Mouse (Mus musculus): ENCODE data around the gene Rabgef1. TPM values are rescaled to one million over a fixed set of nuclear protein-coding genes. Genes with fewer than 3 reads are reported as not detected.

Gene Rabgef1
- total and polyA plus RNA-seq, 3 experiments: 25.8 to 35.1 TPM; not detected in 1

DNA sequence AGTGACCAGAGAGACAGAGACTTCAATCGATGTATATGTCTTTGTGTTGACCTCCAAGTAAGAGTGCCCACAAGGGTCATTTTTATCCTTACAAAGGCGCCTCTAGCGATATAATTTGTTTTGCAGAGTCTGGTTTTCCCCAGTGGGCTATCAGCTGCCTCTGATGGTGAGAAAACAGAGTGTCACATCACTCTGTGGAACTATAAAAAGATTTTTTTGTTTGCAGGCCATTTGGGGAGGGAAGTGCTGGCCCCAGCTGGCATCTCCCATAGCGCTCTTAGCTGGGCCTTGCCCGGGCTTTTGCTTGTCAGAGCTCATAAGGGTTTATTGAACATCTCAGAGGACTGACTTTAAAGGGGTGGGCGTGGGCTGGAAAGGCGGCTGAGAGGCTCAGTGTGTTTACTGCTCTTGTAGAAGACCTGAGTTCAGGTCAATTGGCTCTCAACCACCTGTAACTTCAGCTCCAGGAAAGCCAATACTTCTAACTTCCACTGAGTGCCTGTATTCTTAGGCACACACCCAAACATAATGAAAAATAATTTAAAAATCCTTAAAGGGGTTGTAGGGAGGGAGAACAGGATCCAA is 21.8 kb upstream of the Rabgef1 start:
- H3K9ac ChIP-seq (ENCODE audit: control insufficient read depth, low read depth, low read length, poor library complexity, severe bottlenecking): no peak overlapping the region
- no peaks in the 10 kb centered on the region for H3K9me3 ChIP-seq (replicated peaks; ENCODE audit: insufficient read depth, low read length)
- DNase-seq (ENCODE audit: low read depth, low spot score): no peak
- no peaks in the 10 kb centered on the region for H3K27me3 ChIP-seq (ENCODE audit: control insufficient read depth in 1 of 2, insufficient read depth in 2 of 2, low read length in 2 of 2)
- H3K4me3 ChIP-seq (ENCODE audit: control insufficient read depth in 1 of 2, insufficient read depth in 1 of 2, low read depth in 2 of 2, low read length in 2 of 2): no peak overlapping the region
- H3K79me2 ChIP-seq (ENCODE audit: control insufficient read depth, insufficient read depth, low read length, poor library complexity): peaks cover 1% of the 10 kb centered on the region; the same call in 1 of the 2 replicates
- peaks cover 0 to 5% of the 10 kb centered on the region in 2 experiments for H3K36me3 ChIP-seq (ENCODE audit: control insufficient read depth in 1 of 2, insufficient read depth in 2 of 2, low read length in 2 of 2)
- no peak overlapping the region for H3K27ac ChIP-seq (ENCODE audit: control insufficient read depth, low read depth, low read length)
- TF ChIP-seq TCF12 (IDR thresholded peaks at IDR 0.05; ENCODE audit: low read depth, low read length) (no peak), SMC3 (IDR thresholded peaks at IDR 0.05; ENCODE audit: low read depth, low read length) (no peak), ZKSCAN1 (IDR thresholded peaks at IDR 0.05; ENCODE audit: low read depth, low read length) (no peak), USF1 (IDR thresholded peaks at IDR 0.05; ENCODE audit: low read depth, low read length) (no peak), ZMIZ1 (IDR thresholded peaks at IDR 0.05; ENCODE audit: low read depth, low read length) (no peak), CHD1 (IDR thresholded peaks at IDR 0.05; ENCODE audit: low read depth, low read length) (no peak), EP300 (IDR thresholded peaks at IDR 0.05; ENCODE audit: low read depth in 1 of 2, low read length in 2 of 2) (no peak), MEF2A (IDR thresholded peaks at IDR 0.05; ENCODE audit: extremely low read depth, insufficient replicate concordance, low read depth, low read length, poor library complexity, severe bottlenecking) (no peak), CTCF (IDR thresholded peaks at IDR 0.05 in 2 of 3, conservative IDR thresholded peaks at IDR 0.05 in 1 of 3; ENCODE audit: control insufficient read depth in 1 of 3, insufficient read depth in 1 of 3, low read depth in 2 of 3, low read length in 3 of 3, poor library complexity in 1 of 3, severe bottlenecking in 1 of 3) (no peak), MYB (IDR thresholded peaks at IDR 0.05; ENCODE audit: low read depth, low read length) (no peak), E2F4 (IDR thresholded peaks at IDR 0.05; ENCODE audit: borderline replicate concordance, low read depth, low read length) (no peak), UBTF (IDR thresholded peaks at IDR 0.05; ENCODE audit: borderline replicate concordance, insufficient read depth, low read depth, low read length) (no peak), MAFK (IDR thresholded peaks at IDR 0.05; ENCODE audit: borderline replicate concordance, low read depth, low read length) (no peak), MAZ (IDR thresholded peaks at IDR 0.05; ENCODE audit: low read depth, low read length) (no peak), MAX (IDR thresholded peaks at IDR 0.05; ENCODE audit: low read length) (no peak), TBP (IDR thresholded peaks at IDR 0.05; ENCODE audit: low read depth, low read length) (no peak), POLR2AphosphoS2 (IDR thresholded peaks at IDR 0.05; ENCODE audit: low read length) (no peak), ETS1 (IDR thresholded peaks at IDR 0.05; ENCODE audit: low read depth, low read length) (no peak)
- H3K4me1 ChIP-seq (ENCODE audit: control insufficient read depth in 1 of 2, insufficient read depth in 2 of 2, low read length in 2 of 2): peaks cover 0 to 11% of the 10 kb centered on the region in 2 experiments

DNA sequence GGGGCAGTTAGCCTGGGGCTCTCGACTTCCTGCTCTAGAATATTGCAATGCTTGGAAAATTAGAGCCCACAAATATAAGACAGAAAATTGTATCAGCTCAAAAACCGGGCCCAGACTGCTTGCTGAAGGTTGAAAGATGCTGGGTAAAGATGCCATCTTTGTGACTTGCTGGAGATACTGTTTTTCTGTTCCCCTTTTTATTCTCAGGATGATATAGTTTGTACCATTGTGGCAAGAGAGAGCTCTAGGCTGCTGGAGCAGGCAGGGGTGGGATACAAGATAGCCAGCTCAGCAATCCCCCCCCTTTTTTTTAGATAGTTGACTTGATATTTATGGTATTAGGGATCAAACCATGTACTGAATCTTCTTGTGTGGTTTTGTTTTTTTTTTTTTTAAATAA is 17.3 kb upstream of the Rabgef1 start:
- no peak for DNase-seq (ENCODE audit: low read depth, low spot score)
- no peaks in the 10 kb centered on the region for H3K27me3 ChIP-seq (ENCODE audit: control insufficient read depth in 1 of 2, insufficient read depth in 2 of 2, low read length in 2 of 2)
- H3K36me3 ChIP-seq (ENCODE audit: control insufficient read depth in 1 of 2, insufficient read depth in 2 of 2, low read length in 2 of 2): no peaks in the 10 kb centered on the region; a peak in 2 of 4 replicates
- H3K4me1 ChIP-seq (ENCODE audit: control insufficient read depth in 1 of 2, insufficient read depth in 2 of 2, low read length in 2 of 2): no peaks in the 10 kb centered on the region
- TF ChIP-seq SMC3 (IDR thresholded peaks at IDR 0.05; ENCODE audit: low read depth, low read length): no peak
- TF ChIP-seq ELF1 (IDR thresholded peaks at IDR 0.05; ENCODE audit: low read depth, low read length): no peak
- TF ChIP-seq MXI1 (IDR thresholded peaks at IDR 0.05; ENCODE audit: low read depth, low read length): no peak
- TF ChIP-seq TBP (IDR thresholded peaks at IDR 0.05; ENCODE audit: low read depth, low read length): no peak
- TF ChIP-seq MYC (IDR thresholded peaks at IDR 0.05; ENCODE audit: low read depth, low read length): no peak
- no peak for TF ChIP-seq HCFC1 (IDR thresholded peaks at IDR 0.05; ENCODE audit: low read depth, low read length)
- H3K4me3 ChIP-seq (ENCODE audit: control insufficient read depth in 1 of 2, insufficient read depth in 1 of 2, low read depth in 2 of 2, low read length in 2 of 2): no peak overlapping the region
- H3K9ac ChIP-seq (ENCODE audit: control insufficient read depth, low read depth, low read length, poor library complexity, severe bottlenecking): no peak overlapping the region
- no peak overlapping the region for H3K27ac ChIP-seq (ENCODE audit: control insufficient read depth, low read depth, low read length)
- H3K9me3 ChIP-seq (replicated peaks; ENCODE audit: insufficient read depth, low read length): no peaks in the 10 kb centered on the region
- no peaks in the 10 kb centered on the region for H3K79me2 ChIP-seq (ENCODE audit: control insufficient read depth, insufficient read depth, low read length, poor library complexity)

All from MEL (cell line).